Mouse (Mus musculus): ENCODE results near the gene Jarid2. TPM values are rescaled to one million over a fixed set of nuclear protein-coding genes. Genes with fewer than 3 reads are reported as not detected.

The Jarid2 gene
- polyA plus RNA-seq, 1 experiment from 2014 or later: 22.5 TPM

GRCm38 (mm10) chr13:44891813-44892730, 162.8 kb downstream of the Jarid2 start:
- Histone ChIP-seq H3K9me3 (replicated peaks; ENCODE audit: low read length) (no peaks in the 10 kb centered on the region), H3K9ac (ENCODE audit: low read depth, low read length) (no peak overlapping the region), H3K4me3 (replicated peaks; ENCODE audit: low read depth, low read length) (no peak overlapping the region), H3K4me2 (ENCODE audit: low read length) (no peak overlapping the region), H3K36me3 (ENCODE audit: insufficient read depth, low read length) (peaks cover 20% of the 10 kb centered on the region), H3K27me3 (ENCODE audit: insufficient read depth, low read length) (no peaks in the 10 kb centered on the region), H3K27ac (no peak overlapping the region), H3K4me1 (replicated peaks; ENCODE audit: insufficient read depth, low read length) (no peaks in the 10 kb centered on the region)
- no peak for TF ChIP-seq CTCF (IDR thresholded peaks at IDR 0.05; ENCODE audit: low read depth)
- ATAC-seq (replicated peaks; ENCODE audit: low FRiP score, low read depth): no peak
- 51% methylated on average over 5 of the region's 5 CpGs for WGBS
- no peak for DNase-seq (ENCODE audit: low spot score)

- H3K9me3 ChIP-seq (replicated peaks; ENCODE audit: low read length): no peaks in the 10 kb centered on the region
- H3K9ac ChIP-seq (ENCODE audit: low read depth, low read length): no peak overlapping the region
- WGBS: 90% methylated on average over 12 of the region's 12 CpGs
- ATAC-seq (replicated peaks; ENCODE audit: low FRiP score, low read depth) (no peak), DNase-seq (ENCODE audit: low spot score) (no peak)
- H3K4me1 ChIP-seq (replicated peaks; ENCODE audit: insufficient read depth, low read length): no peaks in the 10 kb centered on the region
- no peak overlapping the region for H3K4me3 ChIP-seq (replicated peaks; ENCODE audit: low read depth, low read length)
- peaks cover 18% of the 10 kb centered on the region for H3K36me3 ChIP-seq (ENCODE audit: insufficient read depth, low read length)
- no peaks in the 10 kb centered on the region for H3K27me3 ChIP-seq (ENCODE audit: insufficient read depth, low read length)
- no peak overlapping the region for H3K27ac ChIP-seq
- no peak overlapping the region for H3K4me2 ChIP-seq (ENCODE audit: low read length)
- no peak for TF ChIP-seq CTCF (IDR thresholded peaks at IDR 0.05; ENCODE audit: low read depth)
These were observed 166.9 kb downstream of the Jarid2 start for GRCm38 (mm10) chr13:44896211-44896610.

- Histone ChIP-seq H3K4me3 (replicated peaks; ENCODE audit: low read depth, low read length) (no peak overlapping the region), H3K27ac (no peak overlapping the region), H3K36me3 (ENCODE audit: insufficient read depth, low read length) (peaks cover 40% of the 10 kb centered on the region), H3K9me3 (replicated peaks; ENCODE audit: low read length) (no peaks in the 10 kb centered on the region), H3K4me1 (replicated peaks; ENCODE audit: insufficient read depth, low read length) (no peaks in the 10 kb centered on the region), H3K27me3 (ENCODE audit: insufficient read depth, low read length) (no peaks in the 10 kb centered on the region), H3K4me2 (ENCODE audit: low read length) (no peak overlapping the region), H3K9ac (ENCODE audit: low read depth, low read length) (no peak overlapping the region)
- DNase-seq (ENCODE audit: low spot score) (no peak), ATAC-seq (replicated peaks; ENCODE audit: low FRiP score, low read depth) (no peak)
- 84% methylated on average over 6 of the region's 6 CpGs for WGBS
- no peak for TF ChIP-seq CTCF (IDR thresholded peaks at IDR 0.05; ENCODE audit: low read depth)
These were observed 173.0 kb downstream of the Jarid2 start for GRCm38 (mm10) chr13:44902299-44902698.

- Histone ChIP-seq H3K4me2 (ENCODE audit: low read length) (no peak overlapping the region), H3K27ac (no peak overlapping the region), H3K27me3 (ENCODE audit: insufficient read depth, low read length) (no peaks in the 10 kb centered on the region), H3K9ac (ENCODE audit: low read depth, low read length) (no peak overlapping the region), H3K4me1 (replicated peaks; ENCODE audit: insufficient read depth, low read length) (peaks cover 6% of the 10 kb centered on the region; the same call in 1 of the 2 replicates), H3K4me3 (replicated peaks; ENCODE audit: low read depth, low read length) (no peak overlapping the region), H3K36me3 (ENCODE audit: insufficient read depth, low read length) (peaks cover 35% of the 10 kb centered on the region), H3K9me3 (replicated peaks; ENCODE audit: low read length) (no peaks in the 10 kb centered on the region)
- ATAC-seq (replicated peaks; ENCODE audit: low FRiP score, low read depth): no peak
- no peak for TF ChIP-seq CTCF (IDR thresholded peaks at IDR 0.05; ENCODE audit: low read depth)
- DNase-seq (ENCODE audit: low spot score): no peak
These were observed 174.1 kb downstream of the Jarid2 start for GRCm38 (mm10) chr13:44903416-44903815.

- H3K27me3 ChIP-seq (ENCODE audit: insufficient read depth, low read length): no peaks in the 10 kb centered on the region
- no peak overlapping the region for H3K4me2 ChIP-seq (ENCODE audit: low read length)
- H3K36me3 ChIP-seq (ENCODE audit: insufficient read depth, low read length): peaks cover 38% of the 10 kb centered on the region
- TF ChIP-seq CTCF (IDR thresholded peaks at IDR 0.05; ENCODE audit: low read depth): no peak
- no peak overlapping the region for H3K9ac ChIP-seq (ENCODE audit: low read depth, low read length)
- peaks cover 6% of the 10 kb centered on the region; the same call in 1 of the 2 replicates for H3K4me1 ChIP-seq (replicated peaks; ENCODE audit: insufficient read depth, low read length)
- H3K9me3 ChIP-seq (replicated peaks; ENCODE audit: low read length): no peaks in the 10 kb centered on the region
- no peak overlapping the region for H3K4me3 ChIP-seq (replicated peaks; ENCODE audit: low read depth, low read length)
- no peak overlapping the region; the same call in 1 of the 2 replicates for H3K27ac ChIP-seq
- DNase-seq (ENCODE audit: low spot score) (no peak), ATAC-seq (replicated peaks; ENCODE audit: low FRiP score, low read depth) (no peak)
- 70% methylated on average over 1 of the region's 1 CpGs for WGBS
These were observed 175.0 kb downstream of the Jarid2 start for GRCm38 (mm10) chr13:44904271-44904670.

- Histone ChIP-seq H3K4me1 (replicated peaks; ENCODE audit: insufficient read depth, low read length) (peaks cover 6% of the 10 kb centered on the region; the same call in 1 of the 2 replicates), H3K27me3 (ENCODE audit: insufficient read depth, low read length) (no peaks in the 10 kb centered on the region), H3K9ac (ENCODE audit: low read depth, low read length) (no peak overlapping the region), H3K4me2 (ENCODE audit: low read length) (no peak overlapping the region), H3K36me3 (ENCODE audit: insufficient read depth, low read length) (peaks cover 46% of the 10 kb centered on the region), H3K4me3 (replicated peaks; ENCODE audit: low read depth, low read length) (no peak overlapping the region), H3K9me3 (replicated peaks; ENCODE audit: low read length) (no peaks in the 10 kb centered on the region), H3K27ac (peak overlapping the region; percentile 50; the same call in 1 of the 2 replicates)
- ATAC-seq (replicated peaks; ENCODE audit: low FRiP score, low read depth): 0 out of 2 replicates have a peak, but pooled peaks have one; percentile 24
- DNase-seq (ENCODE audit: low spot score): no peak
- 73% methylated on average over 11 of the region's 11 CpGs for WGBS
- TF ChIP-seq CTCF (IDR thresholded peaks at IDR 0.05; ENCODE audit: low read depth): no peak
These were observed 176.9 kb downstream of the Jarid2 start for GRCm38 (mm10) chr13:44906141-44906540.

Measured in kidney, postnatal 0 days (tissue).